Mouse (Mus musculus) ovary, postnatal 36 days (tissue): ENCODE measurements at regions not wholly inside any gene's neighbourhood (a gene's known extent, or its start where the extent isn't known, plus 50 kb on each side); places are given as distances from the start of the nearest gene placed in this dataset.

Experiments used
- DNase-seq: peaks from one replicate; pipeline ENCODE4 v3.0.0; 2022; ENCODE audit warnings: low spot score, mixed read lengths

DNA sequence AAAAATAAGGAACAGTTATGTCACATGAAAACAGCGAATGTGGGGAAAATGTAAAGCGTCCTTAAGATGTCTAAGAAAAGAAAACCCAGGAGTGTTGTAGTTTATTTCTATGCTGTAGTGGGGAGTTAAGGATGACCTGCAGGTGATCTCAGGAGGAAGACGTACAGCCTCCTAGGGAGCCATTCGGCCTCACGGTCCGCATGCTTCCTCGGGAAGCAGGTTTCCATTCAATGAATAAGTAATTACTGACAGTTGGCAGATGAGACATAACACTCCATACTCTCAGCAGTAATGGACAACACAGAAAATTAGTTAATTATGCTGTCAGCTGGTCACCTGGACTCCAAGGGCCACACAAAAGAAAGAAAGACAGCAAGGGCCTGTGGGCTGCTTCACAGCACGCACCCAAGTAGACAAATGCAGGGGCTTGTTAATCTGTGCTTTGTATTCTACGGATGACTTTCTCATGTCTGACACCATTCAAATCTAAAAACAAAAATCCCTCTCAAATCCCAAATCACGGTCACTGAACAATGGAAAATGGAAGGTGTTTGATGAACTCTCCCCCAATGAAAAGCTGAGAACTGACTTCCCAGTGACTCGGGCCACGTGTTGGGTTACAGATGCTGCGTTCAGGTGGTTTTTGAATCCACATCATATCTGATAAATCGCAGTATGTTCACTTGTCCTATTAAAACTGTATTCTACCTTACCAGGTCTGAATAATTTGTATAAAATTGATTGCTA lies 193.5 kb downstream of the Gm11361 start:
- DNase-seq, result no peak

DNA sequence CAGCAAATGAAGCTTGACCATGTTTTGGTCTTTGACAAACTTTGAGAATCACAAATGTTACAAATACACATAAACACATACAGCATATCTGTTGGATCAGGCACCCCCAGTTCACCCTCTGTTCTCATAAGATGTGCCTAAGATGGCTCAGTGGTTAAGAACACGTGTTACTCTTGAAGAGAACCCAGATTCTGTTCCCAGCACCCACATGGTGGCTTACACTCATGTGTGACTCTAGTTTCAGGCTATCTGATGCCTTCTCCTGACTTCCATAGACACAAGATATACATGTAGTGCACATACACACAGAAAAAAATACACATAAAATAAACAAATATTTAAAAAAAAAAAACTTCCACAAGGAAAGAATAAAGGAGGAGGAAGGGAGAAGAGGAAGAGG lies 191.7 kb downstream of the Gm11361 start:
- no peak for DNase-seq

DNA sequence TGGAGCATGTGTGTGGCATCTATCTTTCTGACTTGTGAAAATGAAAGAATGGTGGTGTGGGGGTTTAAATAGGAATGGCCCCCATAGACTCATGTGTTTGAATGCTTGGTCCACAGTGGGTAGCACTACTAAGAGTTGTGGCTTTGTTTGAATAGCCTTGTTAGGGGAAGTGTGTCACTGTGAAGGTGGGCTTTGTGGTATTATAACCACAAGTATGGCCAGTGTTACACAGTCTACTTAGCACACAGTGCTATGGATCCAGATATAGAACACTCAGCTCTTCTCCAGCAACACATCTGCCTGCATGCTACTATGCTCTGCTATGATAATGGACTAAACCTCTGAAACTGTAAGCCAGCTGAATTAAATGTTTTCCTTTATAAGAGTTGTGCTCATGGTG lies 184.9 kb downstream of the Gm11361 start:
- no peak for DNase-seq

DNA sequence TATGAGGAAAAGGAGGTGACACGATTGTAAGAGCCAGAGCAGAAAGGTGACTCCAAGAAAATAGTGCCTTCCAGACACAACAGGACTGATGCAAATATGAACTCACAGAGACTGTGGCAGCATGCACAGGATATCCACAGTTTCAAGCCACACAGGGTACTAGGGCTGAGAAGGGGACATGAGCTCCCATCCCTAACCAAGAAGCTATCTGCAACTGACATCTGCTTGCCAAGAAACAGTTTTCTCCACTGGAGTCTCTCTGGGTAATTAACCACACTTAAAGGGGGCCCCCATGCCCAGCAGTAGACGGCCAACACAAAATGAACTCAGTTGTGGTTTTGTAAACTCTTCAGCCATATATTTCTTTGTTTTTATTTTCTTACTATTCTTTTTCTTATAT lies 176.1 kb downstream of the Gm11361 start:
- DNase-seq, result no peak

DNA sequence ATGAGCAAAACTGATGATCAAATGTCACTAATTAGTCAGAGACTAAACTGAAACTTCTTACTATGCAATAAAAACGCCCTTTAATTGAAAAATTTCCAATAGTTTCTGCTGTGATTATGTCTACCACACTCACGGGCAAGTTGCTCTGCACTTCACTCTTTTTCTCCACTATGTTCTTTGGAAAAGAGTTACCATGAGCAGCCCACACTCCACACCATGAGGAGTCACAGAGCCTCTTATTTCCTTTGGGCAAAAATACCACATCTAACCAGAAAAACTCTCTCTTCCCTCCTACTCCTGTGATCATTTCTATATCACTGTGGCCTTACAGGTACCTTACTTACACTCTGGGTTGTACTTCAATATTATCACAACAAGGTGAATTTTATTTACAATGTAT lies 174.7 kb downstream of the Gm11361 start:
- DNase-seq, result no peak

DNA sequence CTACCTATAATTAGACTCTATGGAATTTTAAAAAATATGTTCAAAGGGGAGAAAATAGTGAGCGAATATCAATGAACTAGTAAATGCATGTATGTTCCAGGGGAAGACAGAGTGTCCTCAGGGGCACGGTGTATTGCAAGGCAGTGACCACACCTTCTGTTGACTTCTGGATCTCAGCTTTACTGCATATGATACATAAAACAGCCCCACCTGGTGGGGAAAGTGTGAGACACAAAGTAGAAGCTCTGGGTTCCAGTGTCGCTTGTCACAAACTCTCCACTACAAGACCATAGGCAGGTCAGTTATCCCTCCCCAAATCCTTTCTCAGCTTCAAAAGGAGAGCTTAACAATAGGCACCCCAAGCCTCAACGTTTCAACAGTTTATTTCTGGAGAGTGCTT lies 168.8 kb downstream of the Gm11361 start:
- no peak for DNase-seq

DNA sequence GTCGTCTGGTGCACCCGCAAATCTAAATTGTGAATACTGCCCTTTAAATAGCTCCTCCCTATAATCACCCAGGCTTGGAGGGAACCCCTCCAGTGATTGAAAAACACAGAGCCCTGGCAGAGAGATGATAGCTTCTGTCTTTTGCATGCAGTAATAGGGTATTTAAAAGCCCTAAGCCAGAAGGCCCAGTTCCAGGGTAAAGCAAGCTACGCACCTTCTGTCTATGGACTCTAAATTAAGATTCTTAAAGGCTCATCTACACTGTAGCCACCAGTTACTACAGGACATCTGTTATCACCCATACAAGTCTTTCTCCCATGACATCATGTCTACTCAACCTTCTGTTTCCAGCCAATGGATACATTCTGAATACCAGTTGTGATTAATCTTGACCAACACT lies 167.8 kb downstream of the Gm11361 start:
- DNase-seq, result no peak

DNA sequence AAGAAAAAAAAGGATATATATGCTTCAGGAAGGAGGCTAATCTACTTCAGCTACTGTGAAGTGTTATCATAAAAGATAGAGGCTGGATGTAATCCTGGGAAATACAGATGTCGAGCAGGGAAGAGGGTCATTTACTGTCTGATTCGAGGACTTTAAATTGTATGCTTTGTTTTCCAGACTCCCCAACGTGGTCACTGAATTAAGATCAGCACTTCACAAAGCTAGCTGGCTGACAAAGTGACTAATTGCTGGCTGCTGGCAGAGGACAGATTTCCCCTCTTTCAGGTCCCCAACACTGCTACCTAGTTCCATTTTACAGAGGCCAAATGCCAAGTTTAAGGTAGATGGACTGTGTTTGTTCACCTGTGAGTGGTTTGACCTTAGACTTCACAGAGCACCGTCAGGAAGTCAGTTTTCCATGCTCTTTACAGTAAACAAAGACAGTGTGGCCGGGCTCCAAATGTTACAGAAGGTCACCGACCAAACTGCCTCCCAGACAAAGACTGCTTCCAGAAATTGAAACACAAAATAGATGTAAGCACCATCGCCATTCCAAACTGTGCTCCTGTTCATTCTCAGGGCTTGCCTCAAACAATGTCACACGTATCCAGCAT lies 167.2 kb downstream of the Gm11361 start:
- peak; percentile 11 for DNase-seq

DNA sequence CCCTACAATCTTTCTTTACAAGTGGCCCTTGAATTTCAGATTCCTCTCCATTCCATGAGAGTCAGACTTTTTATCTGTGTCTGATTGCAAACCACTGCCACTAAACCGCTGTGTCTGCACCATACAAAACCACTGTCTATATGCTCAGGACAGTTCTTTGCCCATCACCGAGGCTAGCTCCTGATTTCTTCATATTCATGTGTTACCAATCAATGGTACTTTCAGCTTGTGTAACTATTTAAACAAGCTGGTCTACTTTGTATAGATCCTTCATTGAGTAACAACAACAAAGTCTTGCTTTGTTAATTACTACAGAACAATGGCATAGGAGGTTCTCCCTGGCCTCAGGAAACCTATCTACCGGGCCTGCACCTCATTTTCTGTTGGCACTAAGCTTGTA lies 164.0 kb downstream of the Gm11361 start:
- DNase-seq, result no peak

DNA sequence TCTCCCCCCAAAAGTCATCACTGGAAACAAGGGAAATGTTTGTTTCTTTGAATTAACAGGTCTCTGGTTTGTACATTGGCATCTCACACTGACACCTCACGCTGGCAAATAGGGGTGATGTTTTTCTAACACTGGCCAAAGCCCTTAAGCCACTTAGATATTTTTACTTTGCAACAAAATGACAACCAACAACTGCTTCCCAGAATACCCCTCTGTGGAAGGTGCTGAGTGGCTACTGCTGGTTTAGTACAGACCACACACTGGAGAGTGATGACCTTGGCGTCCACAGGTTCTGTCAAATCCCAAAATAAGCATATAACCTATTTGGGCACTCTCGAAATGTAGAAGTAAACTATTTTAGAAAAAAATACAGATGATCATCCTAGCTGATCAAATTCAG lies 163.3 kb downstream of the Gm11361 start:
- DNase-seq, result no peak

DNA sequence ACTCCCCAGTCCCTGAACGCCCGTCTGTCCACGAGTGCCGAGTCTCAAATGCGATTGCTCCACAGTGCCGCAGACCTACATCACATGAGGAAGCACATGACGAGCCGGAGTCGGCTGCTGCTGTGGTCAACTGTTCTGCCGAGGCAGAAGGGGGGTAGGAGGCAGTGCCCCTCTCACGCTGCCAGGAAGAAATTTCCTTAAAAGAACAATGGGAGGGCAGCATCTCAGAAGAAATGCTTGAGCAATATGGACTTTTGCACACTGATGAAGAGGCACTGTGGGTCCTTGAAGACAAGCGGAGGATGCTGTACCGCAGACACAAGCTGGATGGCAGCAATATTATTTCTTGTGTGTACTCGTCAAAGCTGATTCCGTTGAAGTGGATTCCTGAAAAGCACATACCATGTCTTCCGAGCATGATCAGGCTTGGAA lies 162.6 kb downstream of the Gm11361 start:
- DNase-seq, result peak; percentile 24

DNA sequence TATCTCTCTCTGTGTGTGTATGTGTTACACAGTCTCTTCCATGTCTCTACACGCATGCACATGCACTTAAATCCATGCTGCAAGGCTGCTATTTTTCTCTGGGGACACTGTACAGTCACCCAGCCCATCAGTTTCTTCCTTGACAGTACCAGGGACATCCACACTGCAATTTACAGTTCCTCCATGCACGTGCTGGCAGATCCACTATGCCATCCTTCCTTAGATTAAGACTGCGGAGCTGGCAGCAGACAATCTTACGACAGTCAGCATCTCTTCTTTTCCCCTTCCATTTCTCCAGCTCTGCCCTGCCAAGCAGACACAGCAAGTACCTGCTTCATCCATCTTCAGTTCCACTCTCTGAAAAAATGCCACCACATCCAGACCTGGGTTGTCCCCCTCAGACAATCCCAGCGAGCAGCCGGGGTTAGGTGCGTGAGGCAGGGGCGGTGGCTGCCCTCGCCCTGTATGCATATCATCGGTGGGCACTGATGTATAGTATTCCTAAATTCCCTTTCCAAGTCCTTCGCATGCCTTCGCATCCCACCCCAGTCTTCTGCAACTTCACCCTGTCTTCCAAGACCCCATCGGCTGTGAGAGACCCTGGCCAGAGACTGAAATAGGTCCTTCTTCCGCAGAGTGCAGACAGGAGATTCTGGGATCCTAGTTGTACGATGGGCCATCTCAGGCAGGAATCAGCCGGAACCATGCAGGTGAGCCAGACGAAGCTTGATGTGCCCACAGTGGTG lies 161.8 kb downstream of the Gm11361 start:
- peak; percentile 4 for DNase-seq

DNA sequence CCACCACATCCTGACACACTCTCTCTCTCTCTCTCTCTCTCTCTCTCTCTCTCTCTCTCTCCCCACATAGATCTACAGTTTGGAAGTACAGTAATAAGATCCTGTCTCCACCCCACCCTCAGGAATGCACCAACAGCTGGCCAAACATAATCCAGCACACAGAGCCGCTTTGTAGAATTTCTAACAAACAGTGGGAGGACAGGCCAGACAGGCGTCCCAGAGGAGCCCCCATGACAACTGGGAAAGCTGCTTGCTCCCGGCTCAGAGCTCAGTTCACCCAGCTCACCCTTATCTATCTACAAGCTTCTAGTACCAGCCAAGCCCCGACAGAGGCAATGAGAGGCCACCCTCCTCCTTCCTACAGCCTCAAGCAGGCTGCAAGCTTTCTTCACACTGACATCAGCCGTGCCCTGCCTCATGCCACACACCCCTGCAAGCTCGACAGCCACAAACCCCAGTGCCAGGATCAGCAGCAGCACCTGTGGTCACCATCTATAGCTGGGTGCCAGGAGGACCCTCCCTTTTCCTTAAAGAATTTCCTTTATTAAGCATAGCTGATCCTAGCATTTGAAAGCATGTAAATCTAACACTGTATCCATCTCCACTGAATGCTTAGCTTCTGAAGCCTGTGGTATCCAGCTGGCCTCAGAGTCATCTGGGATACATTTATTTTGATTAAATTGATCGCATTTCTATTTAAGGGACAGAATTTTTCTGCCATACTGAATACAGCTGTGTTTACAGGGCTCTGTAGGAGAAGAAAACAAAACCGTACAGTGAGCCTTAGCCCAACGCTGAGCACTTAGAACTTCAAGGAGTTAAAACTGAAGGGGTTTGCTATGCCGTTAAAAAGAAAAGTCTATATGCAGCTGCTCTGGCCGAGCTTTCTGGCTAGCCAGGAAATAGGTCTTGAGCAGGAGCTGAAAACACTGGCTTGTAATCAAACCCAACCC lies 160.9 kb downstream of the Gm11361 start:
- DNase-seq, result peak; percentile 39

DNA sequence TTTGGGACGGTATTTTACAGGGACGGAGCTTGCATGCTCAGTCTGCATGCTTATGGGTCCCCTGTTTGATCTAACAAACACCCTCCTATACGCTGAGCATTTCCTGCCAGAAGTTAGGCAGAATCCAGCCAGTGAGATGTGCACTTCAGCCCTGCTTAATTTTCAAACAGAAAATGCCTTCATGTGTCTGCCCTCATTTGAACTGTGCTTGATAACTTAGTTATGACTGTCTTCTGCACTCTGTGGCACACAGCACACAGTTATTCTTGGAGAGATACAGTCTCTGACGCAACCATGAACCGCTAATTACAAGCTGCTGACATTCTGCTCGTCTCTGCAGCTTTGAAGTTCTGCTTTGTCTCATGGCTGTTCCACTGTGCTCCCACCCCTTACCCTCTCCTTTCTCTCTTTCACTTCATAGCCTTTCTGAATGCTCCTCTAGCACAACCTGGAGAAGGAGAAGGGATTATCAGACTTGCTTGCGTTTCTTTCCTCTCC lies 160.2 kb downstream of the Gm11361 start:
- peak; percentile 8 for DNase-seq

DNA sequence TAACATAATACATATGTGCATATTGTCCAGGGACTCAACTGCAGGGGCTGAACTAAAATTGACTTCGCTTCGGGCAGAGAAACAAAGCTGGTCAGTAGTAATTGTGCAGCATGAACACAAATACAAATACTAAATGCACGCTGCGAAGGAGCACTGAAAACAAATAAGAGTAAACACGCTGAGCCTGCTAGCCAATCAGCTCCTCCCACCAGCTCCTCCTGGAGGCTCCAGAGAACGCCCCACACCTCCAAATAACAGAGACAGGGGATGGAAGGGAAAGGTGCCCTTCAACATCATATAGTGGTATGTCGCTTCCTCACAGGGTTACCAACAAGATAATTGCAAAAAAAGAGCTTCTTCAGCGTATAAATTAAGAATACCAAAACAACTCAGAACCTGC lies 159.6 kb downstream of the Gm11361 start:
- peak; percentile 7 for DNase-seq

DNA sequence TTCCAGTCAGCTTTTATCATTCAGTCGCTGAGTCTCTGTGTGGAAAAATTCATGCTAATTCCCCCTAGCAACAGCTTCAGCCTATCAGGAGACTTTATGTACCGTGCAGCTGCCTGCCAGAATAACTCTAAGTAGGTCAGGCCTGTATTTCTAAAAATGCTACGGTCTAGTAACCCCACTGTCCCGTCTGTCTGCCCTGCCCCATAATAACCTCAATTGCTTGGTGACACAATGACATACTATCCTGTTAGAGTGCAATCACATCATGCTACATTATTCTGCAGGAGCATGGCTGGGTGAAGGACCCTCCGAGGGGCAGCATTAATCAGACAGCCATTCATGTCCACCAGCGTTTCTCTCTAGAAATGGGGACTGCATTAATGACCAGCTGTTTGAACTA lies 158.9 kb downstream of the Gm11361 start:
- peak; percentile 7 for DNase-seq

DNA sequence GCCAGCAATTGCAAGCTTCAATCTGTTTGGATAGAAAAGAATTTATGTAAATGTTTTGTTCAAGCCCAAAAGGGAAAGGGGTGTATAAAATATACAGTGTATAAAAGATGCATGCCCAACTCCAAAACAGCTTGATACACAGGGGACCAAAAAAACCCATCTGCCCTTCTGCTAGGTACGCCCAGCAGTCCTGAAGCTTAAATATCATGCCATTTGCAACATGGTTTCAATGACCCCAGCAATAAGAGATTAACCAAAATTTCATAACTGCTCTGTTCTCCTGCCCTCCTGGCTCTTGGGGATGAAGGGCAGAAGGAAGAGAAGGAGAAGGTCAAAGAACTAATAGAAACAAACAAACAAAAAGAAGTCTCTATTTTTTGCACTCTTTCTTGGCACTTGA lies 158.4 kb downstream of the Gm11361 start:
- no peak for DNase-seq

DNA sequence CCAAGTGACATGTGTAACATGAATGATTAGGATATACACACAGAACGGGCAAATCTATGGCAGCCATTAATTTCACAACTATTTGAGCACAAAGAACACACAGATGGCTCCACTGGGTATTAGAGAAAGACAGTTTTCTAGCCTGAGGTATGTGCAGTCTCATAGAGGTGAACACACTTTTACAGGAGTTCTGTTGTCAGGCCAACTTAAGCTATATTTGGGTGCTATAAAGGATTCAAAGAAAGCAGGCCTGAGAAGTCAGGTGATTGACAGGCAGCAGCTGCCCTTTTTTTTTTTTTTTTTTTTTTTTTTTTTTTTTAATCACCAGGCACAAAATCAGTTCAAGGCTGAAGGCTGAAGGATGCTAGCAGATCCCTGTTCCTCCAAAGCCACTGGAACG lies 153.0 kb downstream of the Gm11361 start:
- no peak for DNase-seq

DNA sequence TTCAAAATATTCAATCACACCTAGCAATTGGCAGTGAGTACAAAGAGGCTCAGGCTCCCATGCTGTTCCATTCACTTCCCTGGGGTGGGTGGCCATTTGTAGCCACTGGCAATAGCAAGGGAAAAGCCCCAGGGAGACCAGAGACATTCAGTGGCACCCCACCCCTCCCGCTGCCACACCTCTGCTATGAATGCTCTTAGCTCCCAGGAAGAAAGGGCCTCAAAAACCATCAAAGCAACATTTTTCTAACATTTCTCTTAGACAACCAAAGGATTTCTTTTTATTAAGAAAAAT lies 152.2 kb downstream of the Gm11361 start:
- DNase-seq, result no peak

DNA sequence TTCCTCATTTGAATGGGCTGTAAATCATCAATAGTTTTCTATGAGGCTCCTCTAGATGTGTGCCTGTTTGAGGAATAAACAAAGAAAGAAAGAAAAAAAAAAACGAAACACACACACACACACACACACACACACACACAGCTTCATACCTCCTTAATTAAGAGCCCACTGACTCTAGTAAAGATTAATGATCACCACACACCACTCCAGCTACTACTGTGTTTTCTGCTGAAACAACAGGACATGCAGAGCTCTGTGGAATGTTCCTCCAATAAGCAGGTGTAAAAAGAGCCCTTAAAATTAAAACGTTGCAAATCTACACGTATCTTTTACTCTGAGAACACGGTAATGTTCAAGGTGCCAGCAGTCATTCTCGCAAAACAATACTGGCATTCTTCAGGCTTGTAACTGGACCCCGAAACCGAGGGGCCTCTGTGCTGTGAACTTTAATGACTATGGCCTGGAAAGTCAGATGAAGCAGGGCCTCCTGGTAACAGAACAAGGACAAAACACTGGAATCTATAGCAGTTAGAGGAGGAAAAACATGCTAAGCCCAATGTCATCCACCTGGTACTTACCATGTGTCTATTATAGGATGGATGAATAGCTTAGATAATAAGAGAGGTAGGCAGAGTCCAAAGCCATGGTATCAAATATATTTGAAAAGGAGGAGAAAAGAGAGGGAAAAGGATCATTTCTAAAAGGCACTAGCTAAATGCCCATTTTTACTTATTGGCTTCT lies 151.7 kb downstream of the Gm11361 start:
- no peak for DNase-seq

DNA sequence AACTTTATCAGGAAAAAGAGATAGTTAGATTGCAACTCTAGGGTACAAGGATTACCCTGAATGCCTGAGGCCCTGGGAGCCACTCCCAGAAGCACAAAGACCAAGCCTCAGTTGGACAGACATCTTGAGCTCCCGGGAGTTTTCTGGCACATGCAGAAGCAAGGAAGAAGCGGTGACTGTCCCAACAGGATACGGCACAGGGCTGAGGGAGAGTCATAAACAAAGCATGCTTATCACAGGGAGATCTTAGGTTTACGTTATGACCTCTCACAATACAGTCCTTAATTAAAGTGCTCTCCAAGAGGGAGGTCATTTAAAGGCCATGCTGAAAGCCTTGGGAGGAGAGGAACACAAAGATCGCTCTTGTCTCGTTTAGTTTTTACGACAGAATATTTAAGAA lies 143.1 kb downstream of the Gm11361 start:
- DNase-seq, result no peak
